Mouse (Mus musculus) urinary bladder, postnatal 14 days (tissue): ENCODE measurements around the gene Ttk.

ENCODE experiments used
- DNase-seq: peaks from one replicate; pipeline ENCODE4 v3.0.0; 2021; ENCODE audit warnings: low spot score

Ttk gene

GRCm38 (mm10) chr9:83833811-83834747 lies at the start of gene Ttk:
TSS of gene Ttk (plus strand) at chr9:83834689.
- DNase-seq: peak; percentile 91

DNA sequence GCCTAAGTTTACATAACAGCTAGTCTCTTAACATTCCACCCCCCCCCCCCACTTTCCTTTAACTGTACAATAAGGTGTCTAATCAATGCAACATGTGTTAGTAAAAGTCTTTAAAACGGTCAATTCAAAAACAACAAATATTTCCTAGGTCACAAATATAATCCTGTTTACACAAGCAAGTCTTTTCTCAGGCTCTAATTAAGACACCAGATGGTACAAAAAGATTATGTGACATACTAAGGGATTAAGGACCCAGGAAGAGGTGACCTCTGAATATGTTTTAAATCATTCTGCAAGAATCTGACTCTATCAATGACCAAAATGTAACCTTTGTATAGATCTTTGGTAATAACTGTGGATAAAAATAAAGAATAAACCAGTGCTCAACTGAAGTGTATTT lies 49.0 kb upstream of the Ttk start:
- no peak for DNase-seq

DNA sequence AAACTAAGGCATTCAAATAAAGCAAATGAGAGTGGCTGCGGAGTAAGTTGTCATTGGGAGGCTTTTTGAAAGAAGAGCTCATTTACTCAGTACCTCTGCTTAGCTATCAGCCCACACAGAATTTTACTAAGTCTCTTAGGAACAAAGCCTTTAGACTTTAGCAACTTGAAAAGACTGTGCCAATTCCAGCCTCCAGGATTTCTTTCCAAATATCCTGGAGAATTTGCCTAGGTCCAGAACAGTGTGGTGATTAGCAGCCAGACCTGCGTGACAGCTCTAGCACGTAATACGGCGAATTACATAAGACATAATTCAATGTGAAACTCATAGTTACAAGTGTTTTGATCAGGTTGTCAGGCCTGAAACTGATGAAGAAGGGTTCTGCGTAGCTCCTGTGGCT lies 45.2 kb upstream of the Ttk start:
- no peak for DNase-seq

DNA sequence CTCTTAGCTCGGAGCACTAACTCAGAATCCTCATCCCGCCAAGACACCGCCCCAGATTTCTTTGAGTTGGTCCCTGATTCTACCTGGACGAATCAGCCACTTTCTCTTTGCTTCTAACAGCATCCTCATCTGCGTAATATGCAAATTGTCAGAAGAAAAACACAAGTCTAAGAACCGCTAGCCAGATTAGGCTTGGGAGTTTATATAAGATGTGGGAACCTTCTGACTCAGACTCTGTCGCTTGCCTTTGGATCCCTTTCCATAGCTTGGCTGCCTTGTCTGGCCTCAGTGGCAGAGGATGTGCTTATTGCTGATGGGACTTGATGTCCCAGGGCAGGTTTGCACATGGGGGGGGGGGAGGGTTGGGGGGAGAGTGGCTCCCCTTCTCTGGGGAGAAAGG lies 37.6 kb upstream of the Ttk start:
- DNase-seq: no peak

DNA sequence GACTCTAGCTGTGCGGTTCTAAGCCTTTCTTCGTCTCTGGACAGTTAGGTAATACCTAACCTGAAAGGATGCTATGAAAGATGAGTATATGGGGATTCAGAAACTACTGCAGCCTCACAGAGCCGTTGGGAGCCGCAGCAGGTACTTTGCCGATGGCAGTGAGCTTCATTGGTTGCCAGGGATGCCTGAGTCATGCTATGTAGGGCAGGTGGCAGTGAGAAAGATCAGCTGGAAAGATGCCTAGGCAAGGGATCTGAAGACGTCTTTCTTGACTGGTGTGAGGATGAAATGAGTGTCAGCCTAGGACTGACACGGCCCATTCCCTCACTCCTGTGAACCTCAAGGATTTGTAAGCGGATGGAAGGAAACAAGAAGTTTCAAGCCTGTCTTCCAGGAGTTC lies 36.6 kb upstream of the Ttk start:
- no peak for DNase-seq

GRCm38 (mm10) chr9:83804341-83804740 lies 30.1 kb upstream of the Ttk start:
- no peak for DNase-seq

DNA sequence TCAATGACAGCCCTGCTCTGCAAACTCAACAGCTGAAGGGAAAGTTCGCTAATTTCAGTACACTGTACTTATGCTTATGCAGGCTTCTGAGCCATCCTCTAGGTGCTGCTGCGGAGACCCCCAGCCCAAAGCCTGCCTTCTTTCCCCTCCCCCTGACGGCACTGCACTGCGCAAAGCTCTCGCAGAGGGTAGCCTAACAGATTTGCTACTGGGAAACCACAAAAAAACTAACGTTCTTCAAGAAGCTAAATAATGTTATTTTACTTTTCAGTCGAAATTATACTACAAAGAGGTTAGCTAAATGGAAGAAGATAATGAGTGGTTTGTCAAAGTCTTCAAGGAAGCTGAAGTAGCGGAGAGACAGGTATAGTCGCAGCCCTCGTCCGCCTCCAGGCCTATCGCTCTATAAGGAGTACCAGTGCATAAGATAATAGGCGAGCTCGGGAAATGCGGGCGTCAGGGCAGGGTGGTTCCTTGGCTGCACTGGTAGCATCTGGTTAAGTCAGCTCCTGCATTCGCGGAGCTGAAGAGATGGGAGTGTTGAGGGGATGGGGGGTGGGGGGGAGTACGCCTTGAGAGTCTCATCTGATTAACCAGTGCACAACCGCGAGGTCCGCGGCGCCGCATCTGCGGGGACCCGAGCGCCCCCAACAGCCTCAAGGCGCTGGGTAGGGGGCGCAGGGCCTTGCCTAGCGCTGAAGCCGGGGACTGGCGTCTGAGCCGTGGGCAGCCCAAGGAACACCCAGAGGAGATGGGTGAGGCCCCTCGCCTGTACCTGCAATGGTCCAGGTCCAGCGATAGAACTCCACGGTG lies 29.1 kb upstream of the Ttk start:
- DNase-seq: no peak

DNA sequence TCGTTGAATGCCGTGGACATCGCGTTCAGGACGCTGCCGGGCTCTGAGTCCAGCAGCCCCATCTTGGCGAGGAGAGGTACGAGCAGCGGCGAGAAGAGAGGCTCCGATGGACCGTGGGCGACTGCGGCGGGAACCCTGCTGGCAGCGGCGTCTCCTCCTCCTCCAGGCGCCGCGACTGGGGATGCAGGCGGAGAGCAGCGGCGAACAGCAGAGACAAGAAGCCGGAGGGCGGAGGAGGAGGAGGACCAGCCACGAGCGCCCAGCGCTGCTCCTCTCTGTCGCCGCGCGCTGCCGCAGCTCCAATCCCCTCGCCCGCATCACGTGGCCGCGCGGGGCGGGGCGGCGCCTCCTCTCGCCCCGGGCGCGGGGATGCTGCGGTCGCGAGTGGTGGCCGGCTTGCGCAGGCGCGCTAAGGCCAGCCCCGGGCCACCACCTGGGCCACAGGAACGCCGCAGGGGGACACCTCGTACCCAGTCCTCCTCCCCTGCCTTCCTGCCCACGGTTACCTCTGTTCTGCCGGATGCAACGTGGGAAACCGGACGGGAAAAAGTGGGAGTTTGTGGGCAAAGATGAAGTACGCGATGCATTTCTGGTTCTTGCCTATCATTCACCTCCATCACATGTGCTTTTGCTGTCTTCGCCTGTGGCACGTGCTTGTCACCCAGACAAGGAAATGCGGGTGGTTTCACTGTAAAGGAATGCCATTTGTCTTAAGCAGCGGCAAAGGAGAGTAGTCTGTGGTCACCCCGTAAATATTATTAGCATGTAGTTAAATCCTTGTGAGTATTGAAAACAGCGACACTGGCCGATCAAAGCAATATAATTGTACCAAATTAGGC lies 28.3 kb upstream of the Ttk start, which contains the start of gene Elovl4:
Elovl4 (minus strand) TSS at position 301 of the 839 bp plus-strand sequence.
- DNase-seq: peak; percentile 51

- peak; percentile 57 for DNase-seq
Observed at GRCm38 (mm10) chr9:83807562-83807961, 26.9 kb upstream of the Ttk start.

DNA sequence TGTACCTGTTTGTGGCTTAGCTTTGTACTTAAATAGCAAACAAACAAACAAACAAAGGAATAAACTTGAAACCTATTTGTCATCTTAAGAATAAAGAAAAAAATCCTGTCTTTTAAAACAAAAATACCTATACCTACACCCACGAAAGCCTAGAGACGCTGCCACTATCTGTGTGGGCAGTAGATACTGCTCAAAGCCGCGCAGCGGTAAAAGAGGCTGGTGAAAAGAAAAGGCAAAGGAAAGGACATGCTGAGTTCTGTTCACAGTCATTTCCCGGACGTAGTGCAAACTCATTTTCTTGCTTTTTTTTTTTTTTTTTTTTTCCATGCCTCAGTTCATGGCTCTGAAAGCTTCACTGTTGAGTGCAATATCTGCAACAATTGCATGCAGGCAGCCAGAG lies 15.3 kb upstream of the Ttk start:
- no peak for DNase-seq

DNA sequence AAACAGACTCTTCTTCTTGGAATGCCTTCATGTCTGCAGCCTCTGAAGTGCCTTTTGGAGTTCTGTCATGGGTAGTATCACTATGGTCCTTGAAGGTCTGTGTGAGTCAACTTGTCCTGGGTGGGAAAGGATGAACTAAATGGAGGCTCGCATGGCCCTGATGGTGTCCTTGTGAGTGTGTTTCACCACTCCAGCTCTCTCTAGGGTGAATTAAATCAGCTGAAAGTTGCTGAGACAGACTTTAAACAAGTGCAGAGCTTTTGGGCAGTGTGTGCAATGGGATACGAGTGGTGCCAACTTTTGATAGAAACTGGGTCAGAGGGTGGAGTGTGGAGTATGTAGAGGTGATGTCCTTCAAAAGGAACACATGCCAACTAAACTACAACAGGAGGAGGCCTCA lies 13.5 kb upstream of the Ttk start:
- no peak for DNase-seq

GRCm38 (mm10) chr9:83822925-83823324 lies 11.6 kb upstream of the Ttk start:
- DNase-seq: no peak

GRCm38 (mm10) chr9:83829896-83830295 lies 4.6 kb upstream of the Ttk start:
- DNase-seq: no peak

DNA sequence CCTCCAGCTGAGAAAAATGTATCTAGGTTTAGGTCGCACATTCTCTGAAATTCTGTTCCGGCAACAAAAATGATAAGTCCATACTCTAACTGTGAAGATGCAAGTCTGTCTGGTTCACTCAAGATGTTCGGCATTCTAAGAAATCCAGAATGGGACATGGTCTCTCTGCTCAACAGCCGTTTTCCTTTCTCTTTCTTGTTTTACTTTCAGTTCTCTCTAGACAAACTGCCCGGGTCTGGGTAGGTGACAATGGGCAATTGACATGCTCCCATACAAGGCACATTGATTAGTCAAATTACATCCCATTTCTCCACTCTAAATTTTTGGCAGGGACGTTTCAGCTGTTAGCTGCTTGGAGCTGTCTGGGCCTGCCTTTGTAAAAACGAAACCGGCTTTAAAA lies 3.3 kb upstream of the Ttk start:
- DNase-seq: no peak

DNA sequence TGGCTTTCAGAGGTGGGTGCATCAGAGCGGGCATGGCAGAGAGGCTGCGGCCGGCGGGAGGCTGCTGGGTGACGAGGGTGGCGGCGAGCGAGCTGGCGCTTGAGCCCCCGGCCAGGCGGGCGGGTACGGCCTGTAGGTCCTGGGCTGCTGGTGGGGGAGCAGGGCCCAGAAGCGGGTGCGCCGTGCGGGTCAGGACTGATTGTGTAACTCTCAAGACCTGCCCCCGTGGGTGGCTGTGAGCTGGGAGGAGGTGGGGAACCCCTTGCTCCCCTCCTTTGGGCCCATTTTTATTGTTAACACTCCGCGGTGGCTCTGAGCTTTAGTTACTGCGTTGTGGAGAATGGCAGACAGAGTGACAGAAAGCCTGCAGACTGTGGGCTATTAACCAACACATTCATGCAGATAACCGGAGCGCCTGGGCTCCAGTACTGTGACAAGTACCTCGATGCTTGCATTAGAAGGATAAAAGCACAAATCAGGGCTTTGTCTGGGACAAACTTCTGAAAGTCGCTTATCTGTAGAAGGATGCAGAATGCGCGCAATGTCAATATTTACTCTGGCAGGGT lies 342 bp downstream of the Ttk start:
- no peak for DNase-seq

GRCm38 (mm10) chr9:83852464-83852863 lies 18.0 kb downstream of the Ttk start:
- DNase-seq: no peak

- DNase-seq: no peak
Observed at GRCm38 (mm10) chr9:83865165-83865564, 30.7 kb downstream of the Ttk start.

- DNase-seq: peak; percentile 83
Observed at GRCm38 (mm10) chr9:83882191-83882590, 47.7 kb downstream of the Ttk start.

DNA sequence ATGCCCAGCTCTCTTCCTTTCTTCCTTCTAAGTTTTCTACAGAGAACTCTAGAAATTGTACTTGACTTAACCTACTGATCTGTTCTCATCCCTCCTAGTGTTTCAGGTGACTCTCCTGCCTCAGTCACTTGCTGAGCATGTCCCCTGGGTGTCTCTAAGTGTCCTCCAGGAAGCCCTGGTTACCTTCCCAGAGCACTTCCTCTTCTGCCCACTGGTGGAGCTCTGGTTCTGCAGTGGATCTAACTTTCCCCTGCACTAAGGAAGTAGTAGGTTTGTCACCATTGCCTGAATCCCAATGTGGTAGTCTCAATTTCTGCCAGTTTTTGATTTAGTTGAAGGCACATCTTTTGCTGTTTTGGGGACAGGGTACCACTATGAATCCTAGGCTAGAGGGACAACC lies 51.7 kb downstream of the Ttk start:
- DNase-seq: no peak

- DNase-seq: no peak
Observed at GRCm38 (mm10) chr9:83888214-83888613, 53.7 kb downstream of the Ttk start.

DNA sequence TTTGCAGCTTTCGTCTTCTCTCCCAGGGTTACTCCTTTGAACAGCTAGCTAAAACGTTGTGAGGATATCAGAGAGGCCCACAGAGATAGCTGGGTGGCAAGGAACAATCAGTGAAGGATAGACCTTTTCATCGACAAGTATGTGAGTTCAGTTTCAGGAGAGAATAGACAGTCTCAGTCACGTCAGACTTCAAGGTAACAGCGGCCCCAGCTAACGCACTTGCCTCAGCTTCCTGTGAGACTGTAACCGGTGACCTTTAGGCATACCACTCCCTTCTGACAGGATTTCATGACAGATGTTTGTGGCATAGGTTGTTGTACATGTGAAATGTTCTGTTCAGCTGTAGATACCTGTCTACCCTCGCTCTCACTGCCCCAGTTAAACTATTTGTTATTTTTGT lies 58.6 kb downstream of the Ttk start:
- DNase-seq: no peak
